Mouse (Mus musculus) MEL (cell line): ENCODE measurements around the gene Cfap100. TPM values are rescaled to one million over a fixed set of nuclear protein-coding genes. Genes with fewer than 3 reads are reported as not detected.

Source experiments
- DNase-seq: peaks from one replicate; pipeline ENCODE4 v3.0.0; 2011; ENCODE audit warnings: low read depth, low spot score
- H3K27ac ChIP-seq: 2 replicates; pipeline ENCODE4 v1.5.1; 2012; ENCODE audit warnings: low read depth, mild to moderate bottlenecking, control low read depth, low read length, moderate library complexity; ENCODE audit not compliant: control insufficient read depth
- H3K27me3 ChIP-seq, 2 experiments: fragments of 150-350 bp in 1 of 2; sonication (generic) in 1 of 2; 2 replicates each; pipeline ENCODE4 v1.6.1; 2012; ENCODE audit warnings: low read length in 2 of 2, mild to moderate bottlenecking in 2 of 2, improper control_type of control experiment in 1 of 2, moderate library complexity in 1 of 2; ENCODE audit not compliant: insufficient read depth in 2 of 2, control insufficient read depth in 1 of 2
- H3K36me3 ChIP-seq, 2 experiments: 2 replicates each; pipeline ENCODE4 v1.6.1; 2012 to 2014; ENCODE audit warnings: low read length in 2 of 2, improper control_type of control experiment in 1 of 2, inconsistent platforms in 1 of 2, mild to moderate bottlenecking in 1 of 2; ENCODE audit not compliant: insufficient read depth in 2 of 2, control insufficient read depth in 1 of 2
- H3K4me1 ChIP-seq, 2 experiments: fragments of 150-350 bp in 1 of 2; sonication (generic) in 1 of 2; 2 replicates each; pipeline ENCODE4 v1.6.1; 2012; ENCODE audit warnings: low read length in 2 of 2, improper control_type of control experiment in 1 of 2, mild to moderate bottlenecking in 1 of 2; ENCODE audit not compliant: insufficient read depth in 2 of 2, control insufficient read depth in 1 of 2
- H3K4me3 ChIP-seq, 2 experiments: fragments of 150-350 bp in 1 of 2; sonication (generic) in 1 of 2; 2 replicates each; pipeline ENCODE4 v1.5.1; 2012; ENCODE audit warnings: low read depth in 2 of 2, low read length in 2 of 2, mild to moderate bottlenecking in 2 of 2, moderate library complexity in 2 of 2, control low read depth in 1 of 2, improper control_type of control experiment in 1 of 2; ENCODE audit not compliant: control insufficient read depth in 1 of 2, insufficient read depth in 1 of 2
- H3K79me2 ChIP-seq: 2 replicates; pipeline ENCODE4 v1.6.1; 2012; ENCODE audit warnings: mild to moderate bottlenecking, low read length, moderate library complexity; ENCODE audit not compliant: control insufficient read depth, poor library complexity, insufficient read depth
- H3K9ac ChIP-seq: 2 replicates; pipeline ENCODE4 v1.6.1; 2012; ENCODE audit warnings: low read depth, mild to moderate bottlenecking, control low read depth, low read length, moderate library complexity; ENCODE audit not compliant: control insufficient read depth, poor library complexity, severe bottlenecking
- H3K9me3 ChIP-seq: fragments of 150-350 bp; sonication (generic); replicated peaks from 2 replicates; pipeline ENCODE4 v1.6.1; 2012; ENCODE audit warnings: mild to moderate bottlenecking, low read length, improper control_type of control experiment, moderate library complexity; ENCODE audit not compliant: insufficient read depth
- BHLHE40 ChIP-seq: IDR thresholded peaks from 2 replicates; pipeline ENCODE4 v1.6.1; 2012; ENCODE audit warnings: low read depth, mild to moderate bottlenecking, inconsistent platforms, low read length, improper control_type of control experiment, borderline replicate concordance
- CHD2 ChIP-seq: IDR thresholded peaks from 2 replicates; pipeline ENCODE4 v1.6.1; 2011; ENCODE audit warnings: low read length, improper control_type of control experiment
- ELF1 ChIP-seq: IDR thresholded peaks from 2 replicates; pipeline ENCODE4 v1.6.1; 2014; ENCODE audit warnings: low read depth, mild to moderate bottlenecking, inconsistent platforms, low read length, improper control_type of control experiment, moderate library complexity
- EP300 ChIP-seq, 2 experiments: IDR thresholded peaks; 2 replicates each; pipeline ENCODE4 v1.6.1; 2011; ENCODE audit warnings: improper control_type of control experiment in 2 of 2, low read length in 2 of 2, low read depth in 1 of 2, mild to moderate bottlenecking in 1 of 2
- GABPA ChIP-seq: IDR thresholded peaks from 2 replicates; pipeline ENCODE4 v1.6.1; 2012; ENCODE audit warnings: low read depth, mild to moderate bottlenecking, inconsistent platforms, low read length, improper control_type of control experiment, moderate library complexity
- GATA1 ChIP-seq: IDR thresholded peaks from 2 replicates; pipeline ENCODE4 v1.6.1; 2011; ENCODE audit warnings: low read depth, low read length, improper control_type of control experiment
- KAT2A ChIP-seq: conservative IDR thresholded peaks from 2 replicates; pipeline ENCODE4 v1.6.1; 2012; ENCODE audit warnings: low read depth, low read length, improper control_type of control experiment, inconsistent platforms
- MAFK ChIP-seq: IDR thresholded peaks from 2 replicates; pipeline ENCODE4 v1.6.1; 2011; ENCODE audit warnings: low read depth, mild to moderate bottlenecking, low read length, improper control_type of control experiment, borderline replicate concordance
- MAZ ChIP-seq: IDR thresholded peaks from 2 replicates; pipeline ENCODE4 v1.6.1; 2012; ENCODE audit warnings: low read depth, mild to moderate bottlenecking, inconsistent platforms, low read length, improper control_type of control experiment
- MXI1 ChIP-seq: IDR thresholded peaks from 2 replicates; pipeline ENCODE4 v1.6.1; 2011; ENCODE audit warnings: mild to moderate bottlenecking, low read depth, low read length, improper control_type of control experiment
- MYB ChIP-seq: IDR thresholded peaks from 2 replicates; pipeline ENCODE4 v1.6.1; 2011; ENCODE audit warnings: mild to moderate bottlenecking, low read depth, low read length, improper control_type of control experiment
- NELFE ChIP-seq: IDR thresholded peaks from 2 replicates; pipeline ENCODE4 v1.6.1; 2011; ENCODE audit warnings: low read depth, low read length, improper control_type of control experiment
- NRF1 ChIP-seq: IDR thresholded peaks from 2 replicates; pipeline ENCODE4 v1.6.1; 2014; ENCODE audit warnings: low read depth, mild to moderate bottlenecking, inconsistent platforms, low read length, improper control_type of control experiment, moderate library complexity; ENCODE audit not compliant: poor library complexity, insufficient read depth, severe bottlenecking
- POLR2AphosphoS2 ChIP-seq: IDR thresholded peaks from 2 replicates; pipeline ENCODE4 v1.6.1; 2011; ENCODE audit warnings: low read length, improper control_type of control experiment
- SIN3A ChIP-seq: IDR thresholded peaks from 2 replicates; pipeline ENCODE4 v1.6.1; 2012; ENCODE audit warnings: low read length, improper control_type of control experiment, inconsistent platforms
- SMC3 ChIP-seq: IDR thresholded peaks from 2 replicates; pipeline ENCODE4 v1.6.1; 2011; ENCODE audit warnings: low read depth, low read length, improper control_type of control experiment
- ZKSCAN1 ChIP-seq: IDR thresholded peaks from 2 replicates; pipeline ENCODE4 v1.6.1; 2012; ENCODE audit warnings: low read depth, mild to moderate bottlenecking, inconsistent platforms, low read length, improper control_type of control experiment, moderate library complexity
- ZMIZ1 ChIP-seq: IDR thresholded peaks from 2 replicates; pipeline ENCODE4 v1.6.1; 2012; ENCODE audit warnings: low read depth, mild to moderate bottlenecking, inconsistent platforms, low read length, improper control_type of control experiment, moderate library complexity
- ZNF384 ChIP-seq: IDR thresholded peaks from 2 replicates; pipeline ENCODE4 v1.6.1; 2012; ENCODE audit warnings: low read depth, mild to moderate bottlenecking, inconsistent platforms, low read length, improper control_type of control experiment
- polyA plus RNA-seq, 2 experiments: library from polyadenylated mRNA; stranded (reverse) in 1 of 2; unstranded in 1 of 2; fragments of >175 nt in 1 of 2; fragments of >200 nt in 1 of 2; gene quantifications; 2 replicates each; pipeline versions ENCODE4 v1.2.1 to v1.2.4; 2012; ENCODE audit warnings: low replicate concordance in 2 of 2, low read depth in 1 of 2; ENCODE audit not compliant: insufficient read length in 2 of 2, insufficient read depth in 1 of 2, missing spikeins in 1 of 2
- total RNA-seq: library from RNA; depleted of rRNA; stranded (reverse); fragments of 300-350 nt; gene quantifications from 2 replicates; pipeline ENCODE4 v1.2.3, GENCODE M21; 2012

The Cfap100 gene
- total and polyA plus RNA-seq, 3 experiments, result 0.19 TPM; not detected in 2

DNA sequence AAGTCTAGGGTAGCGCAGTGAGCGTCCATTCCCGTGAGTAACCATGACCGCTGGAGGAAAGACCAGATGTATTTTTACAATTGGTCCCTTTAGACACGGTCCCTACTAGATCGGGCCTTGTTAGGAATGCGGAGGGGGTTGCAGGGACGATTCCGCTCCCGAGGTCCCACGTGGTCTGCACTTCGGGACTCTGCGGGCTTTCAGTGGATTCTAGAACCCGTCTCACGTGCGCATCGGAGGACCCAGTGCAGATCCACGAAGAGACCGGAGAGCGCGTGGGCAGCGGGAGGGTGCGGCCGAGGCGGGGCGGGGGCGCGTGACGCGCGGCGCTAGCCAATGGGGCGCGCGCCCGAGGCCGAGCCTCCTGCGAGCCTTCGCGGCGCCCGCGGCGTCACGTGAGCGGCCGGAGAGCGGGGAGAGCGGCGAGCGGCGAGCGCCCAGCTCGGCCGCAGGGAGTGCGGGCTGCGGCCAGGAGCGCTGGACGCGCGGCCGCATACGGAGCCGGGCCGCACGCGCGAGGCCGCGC lies 33.6 kb upstream of the Cfap100 start, which contains the start of gene Klf15:
Klf15 (plus strand) TSS at position 396 of the 526 bp plus-strand sequence.
- H3K4me3 ChIP-seq, result no peak within 1 kb of the TSS
- no peak for TF ChIP-seq ZNF384
- TF ChIP-seq SMC3, result no peak
- TF ChIP-seq ZMIZ1, result no peak
- TF ChIP-seq GATA1, result no peak
- no peak for TF ChIP-seq SIN3A
- no peak for TF ChIP-seq EP300 (IDR thresholded peaks at IDR 0.05; ENCODE audit: low read depth in 1 of 2, low read length in 2 of 2)
- no peak for TF ChIP-seq POLR2AphosphoS2
- TF ChIP-seq KAT2A, result no peak
- no peak for TF ChIP-seq ZKSCAN1
- no peak for TF ChIP-seq MYB
- no peak for TF ChIP-seq NRF1
- no peak for TF ChIP-seq GABPA
- TF ChIP-seq MAZ, result no peak
- TF ChIP-seq NELFE, result no peak
- TF ChIP-seq, all 39 proteins: peak for 0
- Histone ChIP-seq H3K4me1 (no peaks in the 10 kb centered on the region), H3K79me2 (no peaks in the 10 kb centered on the region), H3K9ac (no peak within 1 kb of the TSS), H3K36me3 (no peaks in the 10 kb centered on the region), H3K27ac (no peak within 1 kb of the TSS), H3K27me3 (peaks cover 0 to 2% of the 10 kb centered on the region in 2 experiments; a peak in 1 of 4 replicates), H3K9me3 (no peaks in the 10 kb centered on the region)
- no peak for DNase-seq

- no peaks in the 10 kb centered on the region for H3K4me1 ChIP-seq
- no peak overlapping the region for H3K9ac ChIP-seq
- H3K9me3 ChIP-seq, result no peaks in the 10 kb centered on the region
- peaks cover 0 to 2% of the 10 kb centered on the region in 2 experiments; a peak in 1 of 4 replicates for H3K27me3 ChIP-seq
- H3K79me2 ChIP-seq, result no peaks in the 10 kb centered on the region
- no peak overlapping the region for H3K4me3 ChIP-seq
- no peak overlapping the region for H3K27ac ChIP-seq
- no peak for TF ChIP-seq CHD2
- no peaks in the 10 kb centered on the region for H3K36me3 ChIP-seq
- DNase-seq, result no peak
These were observed 33.2 kb upstream of the Cfap100 start for GRCm38 (mm10) chr6:90461771-90462170.

DNA sequence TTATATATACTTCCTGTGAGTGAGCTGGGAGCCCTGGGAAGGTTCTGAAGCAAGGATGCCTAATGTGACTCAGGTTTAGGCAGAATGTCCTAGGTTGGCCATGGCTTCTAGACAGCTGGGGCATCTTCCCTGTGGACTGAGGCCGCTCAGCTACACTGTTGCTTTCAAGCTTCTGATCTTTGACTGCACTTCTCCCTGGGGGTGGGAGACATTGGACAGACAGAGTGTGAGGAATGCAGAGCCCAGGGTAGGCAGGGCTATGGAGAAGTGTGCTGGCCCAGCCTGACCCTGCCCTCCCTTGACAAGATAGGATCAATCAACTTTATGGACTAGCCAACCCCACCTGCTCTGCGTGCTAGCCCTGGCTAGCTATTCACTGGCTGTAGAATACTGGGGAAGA lies 32.6 kb upstream of the Cfap100 start:
- no peak overlapping the region for H3K27ac ChIP-seq
- no peak overlapping the region for H3K9ac ChIP-seq
- TF ChIP-seq BHLHE40, result no peak
- TF ChIP-seq ELF1, result no peak
- no peak for TF ChIP-seq SIN3A
- no peak for TF ChIP-seq ZNF384
- no peak for TF ChIP-seq MAFK
- TF ChIP-seq MXI1, result no peak
- TF ChIP-seq, all 39 proteins: peak for 0
- no peak overlapping the region for H3K4me3 ChIP-seq
- no peaks in the 10 kb centered on the region for H3K4me1 ChIP-seq
- H3K27me3 ChIP-seq, result peaks cover 0 to 4% of the 10 kb centered on the region in 2 experiments; a peak in 2 of 4 replicates
- no peak for DNase-seq
- no peaks in the 10 kb centered on the region for H3K79me2 ChIP-seq
- no peaks in the 10 kb centered on the region for H3K9me3 ChIP-seq
- H3K36me3 ChIP-seq, result no peaks in the 10 kb centered on the region
